Mouse (Mus musculus) brown adipose tissue, adult 24 weeks (tissue): Measurements from ENCODE around the gene Tmem145. TPM values are rescaled to one million over a fixed set of nuclear protein-coding genes. Genes with fewer than 3 reads are reported as not detected.
"Not testable (repeated sequence)": the region's sequence is repeated elsewhere in the genome, so short reads cannot be mapped to it uniquely, and the experiment has no call there.

Source experiments
- H3K27ac ChIP-seq: fragments of 200-500 bp; replicated peaks from 2 replicates; pipeline ENCODE4 v1.5.1; 2012; ENCODE audit warnings: low read depth, mild to moderate bottlenecking, low read length
- H3K4me1 ChIP-seq: fragments of 200-500 bp; 2 replicates; pipeline ENCODE4 v1.6.1; 2012; ENCODE audit warnings: low read length, mixed read lengths; ENCODE audit not compliant: control insufficient read depth, insufficient read depth, insufficient read length
- H3K4me3 ChIP-seq: fragments of 200-500 bp; 2 replicates; pipeline ENCODE4 v1.5.1; 2012; ENCODE audit warnings: low read depth, mild to moderate bottlenecking, low read length, moderate library complexity; ENCODE audit not compliant: insufficient read depth
- polyA plus RNA-seq: library from polyadenylated mRNA; stranded (reverse); fragments of >200 nt; gene quantifications from 2 replicates; pipeline ENCODE4 v1.2.4, GENCODE M21; 2012; ENCODE audit not compliant: missing spikeins, insufficient read depth, insufficient read length

The Tmem145 gene
- not detected in 2 replicates for polyA plus RNA-seq

DNA sequence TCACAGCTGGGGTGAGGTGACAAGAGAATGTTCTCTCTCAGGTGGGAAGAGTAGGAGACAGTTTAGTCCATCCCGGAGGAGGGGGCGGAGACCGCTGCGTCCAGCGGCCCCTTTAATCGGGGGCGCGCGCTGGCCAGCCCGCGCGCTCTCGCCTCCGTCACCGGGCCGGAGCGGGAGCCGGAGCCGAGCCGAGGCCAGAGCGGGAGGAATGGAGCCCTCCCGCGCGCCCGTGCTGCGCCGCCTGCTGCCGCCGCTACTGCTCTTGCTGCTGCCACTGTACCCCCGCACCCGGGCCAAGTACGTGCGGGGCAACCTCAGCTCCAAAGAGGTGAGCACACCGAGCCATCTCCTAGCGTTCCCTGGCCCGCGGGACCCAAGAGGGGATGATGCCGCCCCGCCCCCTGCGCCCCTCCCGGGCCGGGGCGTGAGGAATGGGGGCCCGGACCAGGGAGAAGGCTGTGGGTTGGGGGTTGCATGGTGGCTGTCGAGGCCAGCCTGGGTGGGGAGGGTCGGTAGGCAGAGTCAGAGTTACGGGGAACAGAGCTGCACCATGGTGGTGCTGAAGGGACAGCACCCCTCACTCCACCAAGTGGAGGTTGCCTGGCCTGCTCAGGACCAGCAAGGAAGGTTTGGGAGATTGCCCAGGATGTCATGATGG lies at the start of gene Tmem145:
Gene Tmem145 (plus strand): TSS at position 151 of the 658 bp plus-strand sequence.
- H3K4me3 ChIP-seq: peak within 1 kb of the TSS; percentile 48
- no peaks in the 10 kb centered on the region for H3K4me1 ChIP-seq
- H3K27ac ChIP-seq: no peak within 1 kb of the TSS

DNA sequence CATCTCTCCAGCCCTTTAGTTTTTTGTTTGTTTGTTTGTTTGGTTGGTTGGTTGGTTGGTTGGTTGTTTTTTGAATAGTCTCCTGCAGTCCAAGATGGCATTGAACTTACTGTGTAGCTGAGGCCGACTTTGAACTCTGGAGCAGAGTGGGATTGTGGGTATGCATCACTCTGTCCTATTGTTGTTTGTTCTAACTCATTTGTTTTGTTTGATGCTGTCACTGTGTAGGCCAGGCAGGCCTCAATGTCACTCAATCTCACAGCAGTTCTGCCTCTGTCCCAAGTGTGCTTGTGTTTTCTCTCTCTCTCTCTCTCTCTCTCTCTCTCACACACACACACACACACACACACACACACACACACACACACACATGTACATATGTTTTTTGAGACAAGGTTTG lies 44.0 kb upstream of the Tmem145 start:
- no peak overlapping the region for H3K27ac ChIP-seq
- no peak overlapping the region for H3K4me3 ChIP-seq
- H3K4me1 ChIP-seq: no peaks in the 10 kb centered on the region

DNA sequence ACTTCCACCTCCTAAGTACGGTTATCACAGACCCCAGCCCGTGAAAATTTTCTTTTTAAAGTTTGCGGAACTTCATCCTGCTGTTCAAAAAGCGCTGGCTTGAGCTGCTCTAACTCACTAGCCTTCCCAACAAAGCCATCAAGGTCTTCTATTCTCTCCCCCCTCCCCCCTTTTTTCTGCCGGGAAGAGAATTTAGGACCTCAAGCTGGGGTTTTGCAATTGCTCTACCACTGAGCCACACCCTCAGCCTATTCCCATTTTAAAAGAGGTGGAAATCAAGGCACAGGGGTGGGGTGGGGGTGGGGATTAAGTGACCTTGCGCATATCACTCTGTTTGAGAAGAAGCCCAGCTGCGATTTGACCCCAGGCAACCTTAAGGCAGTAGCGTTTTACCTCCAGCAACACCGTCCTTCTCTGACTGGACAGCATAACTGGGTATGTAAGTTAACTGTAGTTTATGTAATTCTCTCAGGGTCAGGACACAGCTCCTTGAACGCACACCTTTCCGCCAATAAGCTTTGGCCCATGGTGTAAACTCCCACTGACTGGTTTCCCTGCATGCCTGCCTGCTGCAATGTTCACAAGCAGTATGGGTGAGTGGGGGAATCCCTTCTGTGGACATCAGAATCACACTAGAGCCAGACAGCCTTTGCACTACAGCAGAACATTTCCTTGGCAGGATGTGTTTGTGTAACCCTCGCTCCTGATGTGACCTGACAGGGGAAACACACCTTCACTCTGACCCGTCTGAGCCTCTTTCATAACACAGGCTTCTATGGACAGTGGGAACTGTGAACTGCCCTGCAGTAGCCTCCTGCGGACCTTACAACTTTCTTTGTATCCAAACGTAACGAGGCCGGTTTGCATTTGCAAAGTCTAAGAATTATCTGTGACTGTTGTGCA lies 41.7 kb upstream of the Tmem145 start:
- Histone ChIP-seq H3K4me1 (peaks cover 4% of the 10 kb centered on the region; the same call in 1 of the 2 replicates), H3K27ac (no peak overlapping the region), H3K4me3 (no peak overlapping the region)

DNA sequence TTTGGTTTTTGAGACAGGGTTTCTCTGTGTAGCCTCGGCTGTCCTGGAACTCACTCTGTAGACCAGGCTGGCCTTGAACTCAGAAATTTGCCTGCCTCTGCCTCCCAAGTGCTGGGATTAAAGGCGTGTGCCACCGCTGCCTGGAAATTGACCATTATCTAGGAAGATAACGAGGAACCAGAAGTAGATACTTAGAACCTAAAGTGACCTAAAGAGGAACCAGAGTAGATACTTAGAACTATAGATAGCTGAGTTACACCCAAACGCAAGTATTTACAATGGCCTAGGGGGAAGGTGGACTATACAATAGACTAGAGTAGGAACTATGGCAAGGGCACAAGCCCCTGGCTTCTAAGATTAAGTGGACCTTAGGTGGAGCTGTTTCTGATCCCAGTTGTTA lies 40.2 kb upstream of the Tmem145 start:
- H3K4me3 ChIP-seq, H3K27ac ChIP-seq: not testable (repeated sequence)
- peaks cover 11% of the 10 kb centered on the region for H3K4me1 ChIP-seq

DNA sequence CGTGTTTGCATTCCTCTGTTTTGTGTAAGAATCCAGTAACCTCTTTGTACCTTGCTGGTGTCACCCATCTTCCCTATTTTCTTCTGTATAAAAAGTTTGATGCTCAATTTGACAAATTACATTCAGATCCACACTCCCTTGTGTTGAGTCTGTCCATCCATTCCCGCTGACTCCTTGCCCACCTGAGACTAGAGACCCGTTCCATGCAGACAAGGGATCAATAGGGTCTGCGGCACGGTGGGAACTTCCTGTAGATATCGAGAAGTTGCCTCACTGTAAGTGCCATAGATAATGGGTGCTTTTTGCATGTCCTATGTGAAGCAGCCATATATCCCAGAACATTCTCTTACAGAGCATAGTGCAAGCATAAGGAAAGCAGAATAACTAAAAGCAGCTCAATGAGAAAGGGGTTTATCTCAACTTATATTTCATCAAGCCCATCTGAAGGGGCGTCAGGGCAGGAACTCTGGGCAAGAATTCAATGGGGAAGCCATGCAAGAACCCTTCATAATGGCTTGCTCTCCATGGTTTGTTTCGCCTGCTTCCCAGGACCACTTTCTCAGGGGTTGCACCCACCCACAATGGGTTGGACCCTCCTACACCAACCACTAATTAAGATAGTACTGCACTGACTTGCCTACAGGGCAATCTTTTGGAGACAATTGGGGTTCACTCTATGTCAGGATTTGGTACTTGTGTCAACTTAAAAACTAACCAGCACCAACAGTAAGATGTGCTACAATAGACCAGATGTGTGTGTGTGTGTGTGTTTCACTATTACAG lies 39.5 kb upstream of the Tmem145 start:
- Histone ChIP-seq H3K4me1 (peaks cover 11% of the 10 kb centered on the region), H3K27ac (no peak overlapping the region), H3K4me3 (no peak overlapping the region)

DNA sequence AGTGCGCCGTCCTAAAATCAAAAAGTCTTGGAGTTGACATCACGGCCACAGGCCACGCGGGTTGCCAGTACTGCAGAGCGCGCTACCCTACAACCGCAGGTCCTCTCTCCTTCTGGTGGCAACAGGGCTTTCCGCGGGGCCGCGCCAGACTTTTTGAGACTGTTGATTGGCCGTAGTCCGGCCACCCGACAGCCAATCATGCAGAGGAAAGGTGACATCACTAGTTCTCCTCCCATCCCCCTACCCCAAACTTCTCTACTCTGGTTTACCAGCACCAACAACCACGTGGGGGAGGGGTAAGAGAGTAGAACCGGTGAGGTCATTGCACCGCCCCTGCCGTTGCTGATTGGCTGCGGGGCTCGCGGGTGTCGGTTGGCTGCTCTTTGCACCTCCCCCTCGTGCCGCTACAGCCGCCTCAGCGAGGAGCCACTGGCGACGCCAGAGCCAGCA lies 38.6 kb upstream of the Tmem145 start, which contains the start of gene Cic:
Gene Cic (plus strand): TSS at position 404 of the 450 bp plus-strand sequence.
- Histone ChIP-seq H3K4me3 (peak within 1 kb of the TSS; percentile 80), H3K4me1 (peaks cover 11% of the 10 kb centered on the region), H3K27ac (peak within 1 kb of the TSS; percentile 96)

DNA sequence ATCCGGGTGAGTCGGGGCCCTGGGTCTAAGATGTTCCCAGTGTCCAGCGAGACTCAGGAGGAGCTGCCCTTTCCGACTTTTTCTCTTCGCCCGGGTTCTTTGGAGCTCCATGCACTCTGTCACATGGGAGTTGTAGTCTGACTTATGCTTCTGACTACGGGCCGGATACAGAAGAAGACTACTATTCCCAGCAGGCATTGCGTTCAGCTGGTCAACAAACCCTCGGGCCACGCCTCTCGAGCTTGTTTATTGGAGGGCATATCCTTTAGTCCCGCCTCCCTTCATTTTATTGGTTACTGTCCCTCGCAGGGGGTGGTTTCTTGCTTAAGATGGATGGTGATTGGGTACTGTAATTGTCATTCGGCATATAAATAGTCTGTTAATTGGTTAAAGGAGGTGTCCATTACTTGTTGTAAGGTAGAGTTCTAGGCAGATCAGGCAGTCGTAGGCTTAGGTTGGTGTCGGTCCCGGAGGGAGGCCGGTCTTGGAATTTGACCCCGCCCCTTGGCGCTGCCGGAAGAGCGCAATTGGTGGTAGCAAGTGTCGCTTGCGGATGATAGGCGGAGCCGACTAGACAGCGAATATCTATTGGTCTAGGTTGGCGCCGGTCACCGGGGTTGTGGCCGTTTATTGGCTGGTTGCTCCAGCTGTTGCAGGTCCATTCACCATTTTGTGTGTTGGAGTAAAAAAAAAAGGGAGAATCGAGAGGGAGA lies 38.0 kb upstream of the Tmem145 start:
- Histone ChIP-seq H3K27ac (peak overlapping the region; percentile 96), H3K4me3 (peak overlapping the region; percentile 80), H3K4me1 (peaks cover 11% of the 10 kb centered on the region)

DNA sequence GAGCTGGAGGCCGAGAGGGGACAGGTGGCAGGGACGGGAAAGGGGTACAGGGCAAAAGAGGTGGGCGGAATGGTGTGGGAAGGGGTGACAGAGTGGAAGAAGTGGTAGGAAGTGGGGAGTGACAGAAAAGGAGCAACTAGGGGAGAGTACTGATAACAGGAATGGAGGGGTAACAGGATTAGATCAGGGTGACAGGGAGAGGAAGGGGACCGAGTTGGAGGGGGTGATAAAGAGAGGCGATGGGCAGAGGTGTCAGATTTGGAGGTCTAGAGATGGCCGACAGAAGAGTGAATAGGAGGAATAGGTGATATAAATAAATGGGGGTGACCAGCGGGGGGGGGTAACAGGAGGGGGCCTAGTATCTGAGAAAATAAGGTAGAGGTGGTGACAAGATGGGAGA lies 37.3 kb upstream of the Tmem145 start:
- Histone ChIP-seq H3K4me1 (peaks cover 11% of the 10 kb centered on the region), H3K27ac (peak overlapping the region; percentile 67), H3K4me3 (peak overlapping the region; percentile 80)

DNA sequence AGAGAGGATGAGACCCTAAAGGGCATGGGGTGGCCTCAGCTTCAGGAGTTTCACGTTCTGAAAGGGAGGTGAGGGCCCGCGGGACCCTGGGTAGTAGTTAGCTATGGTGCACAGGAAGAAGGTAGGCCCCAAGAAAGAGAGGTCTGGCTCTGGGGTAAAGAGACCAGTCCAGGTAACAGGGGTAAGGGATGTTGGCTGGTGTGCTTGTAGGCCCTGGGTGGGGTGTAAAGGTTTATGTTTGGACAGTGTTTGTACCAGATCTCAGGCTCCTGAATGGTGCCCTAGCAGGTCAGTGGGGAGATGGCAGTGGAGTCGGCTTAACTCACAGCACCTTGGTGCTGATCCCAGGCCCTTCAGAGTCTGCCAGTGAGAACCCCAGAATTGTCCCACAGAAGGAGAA lies 36.9 kb upstream of the Tmem145 start:
- Histone ChIP-seq H3K4me3 (peak overlapping the region; percentile 80), H3K4me1 (peaks cover 11% of the 10 kb centered on the region), H3K27ac (peak overlapping the region; percentile 40)

DNA sequence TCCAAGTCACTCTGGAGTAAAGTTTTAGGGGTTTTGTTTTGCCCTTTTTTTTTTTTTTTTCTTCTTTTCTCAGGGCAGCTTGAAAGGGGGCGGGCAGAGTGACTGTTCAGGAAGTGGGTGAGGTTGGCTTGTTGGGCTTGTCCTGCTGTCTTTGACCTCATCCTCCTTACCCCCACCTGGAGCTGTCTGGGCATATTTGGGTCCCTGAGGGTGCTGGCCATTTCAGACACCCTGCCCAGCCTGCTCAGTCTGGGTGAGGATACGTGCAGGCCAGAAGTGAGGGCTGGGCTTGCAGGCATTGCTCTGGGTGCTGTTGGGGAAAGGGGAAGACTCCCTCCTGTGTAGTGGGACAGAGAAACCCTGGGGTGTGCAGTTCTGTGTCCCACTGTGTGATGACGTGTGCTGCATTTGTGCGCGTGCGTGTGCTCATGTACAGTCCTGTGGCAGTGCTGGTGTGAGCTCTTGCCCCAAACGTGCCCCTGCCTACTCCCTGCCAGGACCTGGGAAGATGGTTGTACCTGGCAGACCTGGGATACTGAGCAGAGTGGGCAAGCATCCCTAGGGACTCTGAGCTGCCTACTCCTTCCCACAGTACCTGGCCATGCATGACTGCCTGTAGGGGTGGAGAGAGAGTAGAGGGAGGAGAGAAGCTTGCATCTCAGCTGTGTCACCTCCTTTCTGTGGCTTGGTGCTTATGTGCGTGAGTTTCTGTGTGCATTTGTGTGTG lies 36.2 kb upstream of the Tmem145 start:
- peak overlapping the region; percentile 80; the same call in 1 of the 2 replicates for H3K4me3 ChIP-seq
- peaks cover 12% of the 10 kb centered on the region for H3K4me1 ChIP-seq

DNA sequence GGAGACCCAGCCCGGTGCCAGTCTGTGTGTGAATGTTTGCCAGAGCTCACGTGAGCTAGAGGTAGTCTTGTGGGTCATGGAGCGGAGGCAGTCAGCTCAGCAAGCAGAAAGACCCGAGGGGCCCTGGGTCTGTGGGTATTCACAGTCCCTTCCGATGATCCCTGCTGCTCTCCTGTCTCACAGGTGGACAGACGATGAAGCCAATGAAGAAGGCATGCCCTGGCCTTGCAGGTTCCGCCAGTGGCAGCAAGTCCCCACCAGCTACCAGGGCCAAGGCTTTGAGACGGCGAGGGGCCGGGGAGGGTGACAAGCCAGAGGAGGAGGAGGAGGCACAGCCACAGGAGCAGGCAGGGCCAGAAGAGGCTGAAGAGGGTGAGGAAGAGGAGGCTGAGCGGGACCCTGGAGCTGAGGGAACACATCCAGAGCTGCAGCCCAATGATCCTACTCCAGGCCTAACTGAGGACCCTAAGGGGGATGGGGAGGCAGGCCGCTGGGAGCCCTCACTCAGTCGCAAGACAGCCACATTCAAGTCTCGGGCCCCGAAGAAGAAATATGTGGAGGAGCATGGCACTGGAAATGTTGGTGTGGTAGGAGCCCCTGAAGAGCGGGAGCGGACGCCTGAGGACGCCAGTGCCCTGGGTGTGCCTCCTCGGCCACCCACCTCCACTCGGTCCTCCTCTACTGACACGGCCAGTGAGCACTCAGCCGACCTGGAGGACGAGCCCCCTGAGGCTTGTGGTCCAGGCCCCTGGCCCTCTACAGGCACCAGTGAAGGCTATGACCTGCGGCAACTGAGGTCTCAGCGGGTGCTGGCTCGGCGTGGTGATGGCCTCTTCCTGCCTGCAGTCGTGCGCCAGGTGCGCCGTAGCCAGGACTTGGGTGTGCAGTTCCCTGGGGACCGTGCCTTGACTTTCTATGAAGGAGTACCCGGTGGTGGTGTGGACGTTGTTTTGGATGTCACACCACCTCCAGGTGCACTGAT lies 35.0 kb upstream of the Tmem145 start:
- Histone ChIP-seq H3K27ac (no peak overlapping the region), H3K4me1 (peaks cover 19% of the 10 kb centered on the region), H3K4me3 (no peak overlapping the region)

More for the DNA sequence above, 36.2 kb upstream of the Tmem145 start:
- peak overlapping the region; percentile 47; the same call in 1 of the 2 replicates for H3K27ac ChIP-seq

DNA sequence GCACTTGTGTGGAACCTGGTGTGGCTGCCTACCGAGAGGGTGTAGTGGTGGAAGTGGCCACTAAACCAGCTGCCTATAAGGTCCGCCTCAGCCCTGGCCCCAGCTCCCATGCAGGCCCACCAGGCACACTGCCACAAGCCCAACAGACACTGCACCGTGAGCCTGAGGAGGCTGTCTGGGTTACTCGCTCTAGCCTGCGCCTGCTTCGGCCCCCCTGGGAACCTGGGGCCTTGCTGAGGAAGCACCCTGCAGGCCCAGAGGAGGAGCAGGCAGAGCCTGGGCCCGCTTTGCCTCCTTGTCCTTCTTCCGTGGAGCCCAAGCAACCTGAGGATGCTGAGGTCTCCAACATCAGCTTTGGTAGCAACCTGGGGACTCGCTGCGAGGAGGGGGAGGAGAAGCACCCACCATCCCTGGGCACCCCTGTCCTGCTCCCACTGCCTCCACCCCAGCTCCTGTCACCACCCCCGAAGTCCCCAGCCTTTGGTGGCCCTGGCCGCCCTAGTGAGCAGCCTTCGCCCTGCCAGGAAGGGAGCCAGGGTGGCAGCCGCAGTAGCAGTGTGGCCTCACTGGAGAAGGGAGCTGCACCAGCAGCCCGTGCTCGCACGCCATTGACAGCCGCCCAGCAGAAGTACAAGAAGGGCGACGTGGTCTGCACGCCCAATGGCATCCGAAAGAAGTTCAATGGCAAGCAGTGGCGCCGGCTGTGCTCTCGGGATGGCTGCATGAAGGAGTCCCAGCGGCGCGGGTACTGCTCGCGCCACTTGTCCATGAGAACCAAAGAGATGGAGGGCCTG lies 34.1 kb upstream of the Tmem145 start:
- H3K4me1 ChIP-seq: peaks cover 19% of the 10 kb centered on the region

More for the DNA sequence above, 34.1 kb upstream of the Tmem145 start:
- no peak overlapping the region for H3K4me3 ChIP-seq
- H3K27ac ChIP-seq: no peak overlapping the region
